Mouse (Mus musculus): ENCODE measurements around the gene Dlgap3. TPM values are rescaled to one million over a fixed set of nuclear protein-coding genes. Genes with fewer than 3 reads are reported as not detected.

Gene Dlgap3
- polyA plus RNA-seq (2012; rRNA removed): 0.18 and 0.22 TPM in 2 replicates

GRCm38 (mm10) chr4:127168914-127169345, at the start of gene Dlgap3:
TSS of gene Dlgap3 (plus strand) at chr4:127169204.

GRCm38 (mm10) chr4:127123391-127123790, 45.6 kb upstream of the Dlgap3 start, which contains the start of gene Tmem35b:
TSS of gene Tmem35b (plus strand) at chr4:127123691.

GRCm38 (mm10) chr4:127243552-127243951, 74.5 kb downstream of the Dlgap3 start, which contains the start of gene Smim12:
TSS of gene Smim12 (plus strand) at chr4:127243784.

Other genes starting within 250 kb of the Dlgap3 start
- gene Zmym4, start 201.1 kb upstream of the Dlgap3 start, polyA plus RNA-seq (2012; rRNA removed): 3.4 and 3.6 TPM in 2 replicates
- 112 and 132 TPM in 2 replicates for gene Sfpq, start 147.9 kb upstream of the Dlgap3 start, polyA plus RNA-seq (2012; rRNA removed)
- 4.5 TPM in 2 replicates for gene Zmym1, start 108.1 kb upstream of the Dlgap3 start, polyA plus RNA-seq (2012; rRNA removed)
- gene Zmym6, start 91.8 kb upstream of the Dlgap3 start, polyA plus RNA-seq (2012; rRNA removed): 2.7 and 4.1 TPM in 2 replicates
- gene Tmem35b, start 45.5 kb upstream of the Dlgap3 start, polyA plus RNA-seq (2012; rRNA removed): 2.9 and 3.4 TPM in 2 replicates
- gene Smim12, start 74.6 kb downstream of the Dlgap3 start, polyA plus RNA-seq (2012; rRNA removed): 13.5 and 14.2 TPM in 2 replicates
- 2.1 and 2.7 TPM in 2 replicates for gene Gja4, start 144.8 kb downstream of the Dlgap3 start, polyA plus RNA-seq (2012; rRNA removed)
- 0.06 and 0.07 TPM in 2 replicates for gene Gjb3, start 161.6 kb downstream of the Dlgap3 start, polyA plus RNA-seq (2012; rRNA removed)
- not detected in 2 replicates for gene Gjb4, start 184.9 kb downstream of the Dlgap3 start, polyA plus RNA-seq (2012; rRNA removed)
- 0.02 and 0.07 TPM in 2 replicates for gene Gjb5, start 189.0 kb downstream of the Dlgap3 start, polyA plus RNA-seq (2012; rRNA removed)